Mouse (Mus musculus) heart, postnatal 25 days (tissue): ENCODE data around the gene Sprr2i. TPM values are rescaled to one million over a fixed set of nuclear protein-coding genes. Genes with fewer than 3 reads are reported as not detected.

Experiments
- DNase-seq: peaks from one replicate; pipeline ENCODE4 v3.0.0; 2022; ENCODE audit warnings: low spot score
- intact Hi-C: fragments of 180-260 bp; cut with DNase I; formaldehyde crosslinking; loops from one replicate; pipeline ENCODE4 v1.15.1; 2025
- total RNA-seq, 2 experiments: library from RNA; stranded (reverse); gene quantifications; 2 replicates each; pipeline ENCODE4 v1.2.3; 2021

The Sprr2i gene
- total RNA-seq: not detected

DNA sequence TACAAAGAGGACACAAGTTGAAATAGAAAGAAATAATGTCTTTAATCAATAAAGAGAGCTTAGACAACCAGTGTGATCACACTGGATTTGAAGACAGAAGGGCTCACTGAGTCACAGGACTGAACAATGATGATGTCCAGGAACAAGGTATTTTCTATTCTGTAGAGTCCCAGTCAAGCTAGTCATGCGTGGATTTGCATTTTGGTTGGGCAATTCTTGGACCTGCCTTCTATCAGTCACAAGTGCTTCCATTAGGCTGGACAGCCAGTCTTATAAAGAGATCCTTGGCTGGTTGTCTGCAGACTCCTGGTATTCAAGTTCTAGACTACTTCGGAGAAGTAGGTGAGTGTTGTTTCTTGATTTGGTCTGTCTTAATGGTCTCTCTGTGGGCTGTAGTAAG is at the start of gene Sprr2i:
Sprr2i (plus strand) TSS at position 301 of the 400 bp plus-strand sequence.
- no peak for DNase-seq
- intact Hi-C loops: no loop called here

DNA sequence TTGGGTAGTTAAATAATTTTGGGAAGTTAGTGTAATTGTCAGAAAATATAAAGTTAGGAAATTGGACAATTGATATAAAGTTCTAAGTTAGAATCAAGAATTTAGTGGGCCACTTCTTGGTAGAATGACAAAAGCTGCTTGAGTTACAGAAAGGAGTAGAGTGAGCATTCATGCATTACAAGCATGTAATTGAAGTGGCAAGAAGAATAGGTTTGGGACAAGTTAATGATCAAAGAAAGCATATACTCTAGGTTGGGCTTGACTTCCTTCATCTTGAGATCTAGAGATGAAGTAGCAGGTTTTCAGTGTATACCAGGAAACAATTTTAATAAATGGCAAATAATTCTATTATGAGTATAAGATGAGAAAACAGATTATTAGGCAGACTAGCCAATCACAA is 46.2 kb upstream of the Sprr2i start:
- no peak for DNase-seq
- intact Hi-C loops: no loop called here

DNA sequence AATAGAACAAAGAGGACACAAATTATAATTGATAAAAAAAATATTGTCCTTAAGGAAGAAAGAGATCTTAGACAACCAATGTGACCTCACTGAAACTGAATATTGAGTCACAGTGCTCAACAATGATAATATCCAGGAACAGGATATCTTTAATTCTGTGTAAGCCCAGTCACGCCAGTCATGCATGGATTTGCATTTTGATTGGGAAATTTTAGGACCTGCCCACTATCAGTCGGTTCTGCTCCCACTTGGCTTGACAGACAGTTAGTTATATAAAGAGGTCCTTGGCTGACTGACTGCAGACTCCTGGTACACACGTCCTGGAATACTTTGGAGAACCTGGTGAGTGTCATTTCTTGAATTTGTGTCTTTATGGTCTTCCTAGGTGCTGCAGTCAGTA is 42.9 kb upstream of the Sprr2i start, which contains the start of gene Sprr2f:
Sprr2f (plus strand) TSS at position 301 of the 400 bp plus-strand sequence.
- intact Hi-C loops: no loop called here
- DNase-seq: no peak

DNA sequence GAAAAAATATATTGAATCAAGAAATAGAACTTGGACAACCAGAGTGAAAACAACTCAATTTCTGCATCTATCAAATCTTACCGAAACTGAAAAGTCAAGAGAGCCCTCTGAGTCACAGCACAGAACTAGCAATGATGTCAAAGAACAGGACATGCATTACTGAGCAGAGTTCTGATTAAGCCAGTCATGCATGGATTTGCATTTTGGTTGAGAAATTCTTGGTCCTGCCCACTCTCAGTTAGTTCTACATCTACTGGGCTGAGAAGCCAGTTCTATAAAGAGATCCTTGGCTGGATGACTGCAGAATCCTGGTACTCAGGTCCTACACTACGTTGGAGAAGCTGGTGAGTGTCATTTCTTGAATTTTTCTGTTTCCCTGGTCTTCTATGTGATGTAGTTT is 34.2 kb upstream of the Sprr2i start:
- intact Hi-C loops: no loop called here
- DNase-seq: no peak

DNA sequence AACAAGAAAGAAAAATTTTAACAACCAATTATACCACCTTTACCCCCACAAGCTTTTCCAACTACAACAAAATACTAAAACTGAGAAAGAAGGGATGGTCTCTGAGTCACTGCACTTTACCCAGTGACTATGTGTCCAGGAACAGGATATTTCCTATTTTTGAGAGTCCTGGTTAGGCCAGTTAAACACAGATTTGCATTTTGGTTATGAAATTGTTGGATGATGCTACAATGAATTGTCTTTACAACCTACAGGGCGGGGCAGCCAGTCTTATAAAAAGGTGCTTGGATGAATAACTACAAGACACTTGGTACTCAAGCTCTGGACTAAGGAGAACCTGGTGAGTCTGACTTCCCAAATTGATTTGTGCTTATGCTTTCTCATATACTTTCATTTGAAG is 22.4 kb upstream of the Sprr2i start, which contains the start of gene Sprr2h:
Sprr2h (plus strand) TSS at position 301 of the 400 bp plus-strand sequence.
- intact Hi-C loops: no loop called here
- no peak for DNase-seq

DNA sequence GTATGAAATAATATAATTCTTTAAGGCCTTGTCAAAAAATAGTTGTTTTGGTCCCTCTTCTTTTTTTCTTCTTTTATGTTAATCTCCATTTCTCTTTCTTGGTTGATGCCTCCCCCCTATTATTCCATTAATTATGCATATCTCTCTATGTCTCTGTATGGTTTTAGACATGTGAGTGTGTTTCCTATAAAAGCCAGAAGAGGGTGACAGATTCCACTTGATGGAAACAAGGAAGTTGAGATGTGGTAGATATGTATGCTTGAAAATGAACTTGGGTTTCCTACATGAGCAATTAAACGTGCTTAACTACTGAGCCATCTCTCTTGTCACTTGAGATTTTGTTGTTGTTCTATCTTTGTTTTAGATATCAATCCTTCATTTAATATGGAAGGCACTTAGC is 13.5 kb upstream of the Sprr2i start:
- intact Hi-C loops: loop anchor here (10.0 kb wide), 1 partner anchor 120 kb away; no protein-coding TSS in a partner anchor
- DNase-seq: no peak

GRCm38 (mm10) chr3:92417782-92418181 is 10.0 kb downstream of the Sprr2i start, which contains the start of gene Sprr2j-ps:
Sprr2j-ps (plus strand) TSS chr3:92418082.
- intact Hi-C loops: no loop called here
- DNase-seq: no peak

DNA sequence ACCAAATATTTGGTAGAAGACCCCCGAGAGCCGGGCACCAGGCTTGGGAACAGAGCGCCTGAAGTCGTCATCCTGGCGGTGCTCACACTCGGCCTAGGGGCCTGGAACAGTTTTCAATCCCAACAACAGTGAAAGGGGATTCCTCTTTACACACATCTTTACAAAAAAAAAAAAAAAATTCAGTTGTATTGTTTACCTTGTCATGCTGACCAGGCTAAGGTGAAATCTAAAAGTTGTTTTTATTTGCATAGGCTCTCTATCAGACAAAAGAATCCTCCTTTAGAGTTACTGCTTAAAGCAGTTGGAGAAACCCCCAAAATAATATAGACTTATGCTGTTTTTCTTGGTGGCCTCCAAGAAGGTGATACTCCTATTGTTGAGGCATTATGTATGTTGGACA is 21.5 kb downstream of the Sprr2i start, which contains the start of gene Gm9774:
Gm9774 (minus strand) TSS at position 101 of the 400 bp plus-strand sequence.
- no peak for DNase-seq
- intact Hi-C loops: no loop called here

DNA sequence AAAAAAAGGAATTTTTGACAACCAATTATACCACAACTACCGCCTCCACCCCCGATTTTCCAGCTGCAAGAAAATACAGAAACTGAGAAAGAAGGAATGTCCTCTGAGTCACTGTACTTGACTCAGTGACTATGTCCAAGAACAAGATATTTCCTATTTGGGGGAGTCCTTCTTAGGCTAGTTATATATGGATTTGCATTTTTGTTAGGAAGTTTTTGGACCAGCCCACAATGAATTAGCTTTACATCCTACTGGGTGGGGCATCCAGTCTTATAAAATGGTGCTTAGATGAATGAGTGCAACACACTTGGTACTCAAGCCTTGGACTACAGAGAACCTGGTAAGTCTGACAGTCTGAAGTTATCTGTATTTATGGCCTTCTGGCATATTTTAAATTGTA is 24.5 kb downstream of the Sprr2i start, which contains the start of gene Sprr2k:
Sprr2k (plus strand) TSS at position 301 of the 400 bp plus-strand sequence.
- intact Hi-C loops: no loop called here
- DNase-seq: no peak

GRCm38 (mm10) chr3:92438689-92439088 is 30.9 kb downstream of the Sprr2i start, which contains the start of gene Sprr1b:
Sprr1b (minus strand) TSS chr3:92438789.
- DNase-seq: no peak
- intact Hi-C loops: no loop called here

DNA sequence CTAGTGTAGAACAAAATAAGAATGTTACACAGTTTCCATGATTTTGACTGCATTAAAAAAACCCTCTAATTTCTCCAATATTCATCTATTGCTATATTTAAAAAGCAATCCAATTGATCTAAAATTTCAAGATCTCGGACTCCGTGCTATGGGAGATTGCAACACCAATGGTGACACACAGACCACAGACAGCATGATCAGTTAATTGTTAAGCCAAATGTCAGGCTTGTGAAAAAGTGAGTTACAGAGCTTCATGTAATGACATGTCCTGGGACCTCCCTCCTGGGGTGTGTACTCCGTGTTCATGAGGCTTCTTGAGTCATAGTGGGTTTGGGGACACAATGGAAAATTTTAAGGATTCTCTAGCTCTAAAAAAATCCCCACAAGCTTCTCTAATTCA is 32.4 kb downstream of the Sprr2i start:
- intact Hi-C loops: no loop called here
- no peak for DNase-seq

- intact Hi-C loops: no loop called here
Measured at GRCm38 (mm10) chr3:92455151-92455550, 47.4 kb downstream of the Sprr2i start.

GRCm38 (mm10) chr3:92458620-92459019 is 50.8 kb downstream of the Sprr2i start, which contains the start of gene Sprr3:
Sprr3 (minus strand) TSS chr3:92458720.
- DNase-seq: no peak

More at GRCm38 (mm10) chr3:92455151-92455550, 47.4 kb downstream of the Sprr2i start:
- DNase-seq: no peak

More at GRCm38 (mm10) chr3:92458620-92459019, 50.8 kb downstream of the Sprr2i start, which contains the start of gene Sprr3:
- intact Hi-C loops: no loop called here

Other genes with a start within 250 kb of the Sprr2i start
- gene Sprr2a1, start 192.2 kb upstream of the Sprr2i start, total RNA-seq: not detected
- gene Sprr2a2, start 192.1 kb upstream of the Sprr2i start, total RNA-seq: 1 to 10 TPM; 1.1 to 1.5 TPM
- not detected for gene Sprr2a3, start 122.6 kb upstream of the Sprr2i start, total RNA-seq
- gene Sprr2b, start 91.4 kb upstream of the Sprr2i start, total RNA-seq: not detected
- not detected for gene Sprr2d, start 68.9 kb upstream of the Sprr2i start, total RNA-seq
- not detected for gene Sprr2e, start 55.8 kb upstream of the Sprr2i start, total RNA-seq
- gene Sprr2f, start 42.8 kb upstream of the Sprr2i start, total RNA-seq: not detected
- not detected for gene Sprr2h, start 22.3 kb upstream of the Sprr2i start, total RNA-seq
- gene Sprr2j-ps, start 10.1 kb downstream of the Sprr2i start, total RNA-seq: not detected
- 1 to 10 TPM; 2.8 to 4.8 TPM for gene Gm9774, start 21.4 kb downstream of the Sprr2i start, total RNA-seq
- gene Sprr2k, start 24.6 kb downstream of the Sprr2i start, total RNA-seq: not detected
- not detected for gene Sprr1b, start 30.8 kb downstream of the Sprr2i start, total RNA-seq
- not detected for gene Sprr3, start 50.7 kb downstream of the Sprr2i start, total RNA-seq
- gene Sprr1a, start 77.9 kb downstream of the Sprr2i start, total RNA-seq: not detected
- gene Sprr4, start 92.5 kb downstream of the Sprr2i start, total RNA-seq: not detected
- gene 2310046K23Rik, start 126.5 kb downstream of the Sprr2i start, total RNA-seq: not detected
- not detected for gene Ivl, start 165.7 kb downstream of the Sprr2i start, total RNA-seq
- not detected for gene Smcp, start 181.0 kb downstream of the Sprr2i start, total RNA-seq
- gene 2210017I01Rik, start 199.5 kb downstream of the Sprr2i start, total RNA-seq: not detected
- gene Lce6a, start 213.7 kb downstream of the Sprr2i start, total RNA-seq: not detected
- not detected for gene Lce1a1, start 240.3 kb downstream of the Sprr2i start, total RNA-seq
- not detected for gene Lce1b, start 248.9 kb downstream of the Sprr2i start, total RNA-seq